Mouse (Mus musculus): ENCODE measurements around the gene Ky.

DNA sequence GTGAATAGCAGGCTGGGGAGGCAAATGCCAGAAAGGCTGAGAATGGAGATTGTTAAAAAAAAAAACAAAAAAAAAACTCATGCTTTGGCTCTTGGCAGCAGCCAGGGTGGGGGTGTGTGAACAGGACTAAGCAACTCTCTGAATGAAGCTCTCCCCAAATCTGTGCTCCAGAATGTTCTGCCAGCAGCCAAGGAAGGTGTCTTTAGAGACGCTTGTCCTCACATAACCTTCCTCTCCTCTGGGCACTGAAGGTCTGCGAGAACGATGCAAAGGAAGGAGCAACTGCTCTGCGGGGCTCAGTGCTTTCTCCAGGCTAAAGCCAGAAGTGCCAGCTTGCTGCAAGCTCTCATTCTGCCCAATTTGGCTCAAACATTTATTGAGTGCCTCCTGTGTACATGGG, 6.3 kb upstream of the Ky start:
- TF ChIP-seq CTCF (IDR thresholded peaks at IDR 0.05; ENCODE audit: low read depth, low read length) = no peak
- no peak for TF ChIP-seq POLR2A (IDR thresholded peaks at IDR 0.05; ENCODE audit: borderline replicate concordance, low read depth, low read length)
